Mouse (Mus musculus): ENCODE measurements at regions not wholly inside any gene's neighbourhood (a gene's known extent, or its start where the extent isn't known, plus 50 kb on each side); places are given as distances from the start of the nearest gene placed in this dataset.

- TF ChIP-seq ZC3H11A (IDR thresholded peaks at IDR 0.05; ENCODE audit: borderline replicate concordance, low read depth, low read length) (no peak), HCFC1 (IDR thresholded peaks at IDR 0.05; ENCODE audit: borderline replicate concordance, insufficient read depth, low read length) (no peak), MAFK (IDR thresholded peaks at IDR 0.05; ENCODE audit: insufficient read depth, low read depth, low read length) (no peak), ZNF384 (IDR thresholded peaks at IDR 0.05; ENCODE audit: low read depth, low read length) (no peak)
These were observed 190.3 kb upstream of the Ipo5 start for GRCm38 (mm10) chr14:120720464-120721445.
